Mouse (Mus musculus) heart, embryonic 14.5 days (tissue): Measurements from ENCODE around the gene Hbq1b. TPM values are rescaled to one million over a fixed set of nuclear protein-coding genes. Genes with fewer than 3 reads are reported as not detected.

Experiments
- ATAC-seq: fragments of 200-750 bp; cut with Nextera tagmentation; 2 replicates; pipeline ENCODE4 v1.8.0; 2017; ENCODE audit warnings: low read depth, moderate TSS enrichment; ENCODE audit not compliant: insufficient number of reproducible peaks, insufficient read depth, low FRiP score
- H3K27ac ChIP-seq, 2 experiments: fragments of 200-500 bp in 1 of 2; fragments of 300-500 bp in 1 of 2; sonication (generic) in 1 of 2; replicated peaks in 1 of 2; 2 replicates each; pipeline ENCODE4 v1.5.1; 2012 to 2014; ENCODE audit warnings: low read depth in 2 of 2, low read length in 2 of 2, control low read depth in 1 of 2, mild to moderate bottlenecking in 1 of 2, mixed read lengths in 1 of 2; ENCODE audit not compliant: control insufficient read depth in 1 of 2, insufficient read depth in 1 of 2
- H3K27me3 ChIP-seq: fragments of 300-500 bp; sonication (generic); 2 replicates; pipeline ENCODE4 v1.6.1; 2014; ENCODE audit warnings: mild to moderate bottlenecking, low read length, control low read depth; ENCODE audit not compliant: control insufficient read depth, insufficient read depth
- H3K36me3 ChIP-seq: fragments of 300-500 bp; sonication (generic); 2 replicates; pipeline ENCODE4 v1.6.1; 2014; ENCODE audit warnings: mild to moderate bottlenecking, control low read depth, low read length, mixed read lengths; ENCODE audit not compliant: control insufficient read depth, insufficient read depth
- H3K4me1 ChIP-seq, 2 experiments: fragments of 200-500 bp in 1 of 2; fragments of 300-500 bp in 1 of 2; sonication (generic) in 1 of 2; 2 replicates each; pipeline ENCODE4 v1.6.1; 2012 to 2014; ENCODE audit warnings: low read length in 2 of 2, control low read depth in 1 of 2, mixed read lengths in 1 of 2; ENCODE audit not compliant: control insufficient read depth in 2 of 2, insufficient read depth in 2 of 2
- H3K4me2 ChIP-seq: fragments of 300-500 bp; sonication (generic); 2 replicates; pipeline ENCODE4 v1.6.1; 2014; ENCODE audit warnings: mild to moderate bottlenecking, low read length
- H3K4me3 ChIP-seq, 2 experiments: fragments of 200-500 bp in 1 of 2; fragments of 300-500 bp in 1 of 2; sonication (generic) in 1 of 2; 2 replicates each; pipeline ENCODE4 v1.5.1; 2012 to 2014; ENCODE audit warnings: low read length in 2 of 2, mild to moderate bottlenecking in 2 of 2, control low read depth in 1 of 2, low read depth in 1 of 2, moderate library complexity in 1 of 2; ENCODE audit not compliant: control insufficient read depth in 1 of 2, insufficient read depth in 1 of 2
- H3K9ac ChIP-seq: fragments of 300-500 bp; sonication (generic); 2 replicates; pipeline ENCODE4 v1.6.1; 2014; ENCODE audit warnings: mild to moderate bottlenecking, low read length
- H3K9me3 ChIP-seq: fragments of 300-500 bp; sonication (generic); 2 replicates; pipeline ENCODE4 v1.6.1; 2016; ENCODE audit warnings: low read length, control low read depth; ENCODE audit not compliant: control insufficient read depth
- WGBS: fragments of 180-500 bp; shearing (Covaris S2); extraction: QIAGEN DNeasy Blood & Tissue Kit; methylation state at CpG from one replicate; pipeline ENCODE4 v1.1.7; 2014; 5-methylcytosine and 5-hydroxymethylcytosine counted together
- polyA plus RNA-seq: library from polyadenylated mRNA; unstranded; fragments of >200 nt; fragmentation: Nextera tagmentation; extraction: Ambion mirVana; gene quantifications from 2 replicates; pipeline ENCODE4 v1.2.1, GENCODE M21; 2014

The Hbq1b gene
- polyA plus RNA-seq, 1 experiment from 2014 or later: 2.1 TPM

- no peaks in the 10 kb centered on the region for H3K4me1 ChIP-seq
These were observed 30.2 kb upstream of the Hbq1b start for GRCm38 (mm10) chr11:32256566-32256965.

GRCm38 (mm10) chr11:32262674-32263415, 23.9 kb upstream of the Hbq1b start:
- Histone ChIP-seq H3K9me3 (no peaks in the 10 kb centered on the region), H3K9ac (no peak overlapping the region), H3K27ac (no peak overlapping the region), H3K27me3 (no peaks in the 10 kb centered on the region), H3K36me3 (peaks cover 28% of the 10 kb centered on the region), H3K4me2 (no peak overlapping the region), H3K4me1 (peaks cover 0 to 13% of the 10 kb centered on the region in 2 experiments; a peak in 2 of 4 replicates), H3K4me3 (no peak overlapping the region)
- WGBS: 72% methylated on average over 10 of the region's 10 CpGs
- ATAC-seq: no peak

More at GRCm38 (mm10) chr11:32256566-32256965, 30.2 kb upstream of the Hbq1b start:
- Histone ChIP-seq H3K9ac (no peak overlapping the region), H3K4me2 (no peak overlapping the region), H3K27ac (no peak overlapping the region), H3K9me3 (no peaks in the 10 kb centered on the region), H3K4me3 (no peak overlapping the region), H3K27me3 (no peaks in the 10 kb centered on the region), H3K36me3 (peaks cover 46% of the 10 kb centered on the region)
- no peak for ATAC-seq
- 83% methylated on average over 3 of the region's 3 CpGs for WGBS

GRCm38 (mm10) chr11:32265117-32265738, 21.5 kb upstream of the Hbq1b start:
- 82% methylated on average over 3 of the region's 3 CpGs for WGBS
- Histone ChIP-seq H3K27me3 (no peaks in the 10 kb centered on the region), H3K27ac (no peak overlapping the region), H3K36me3 (peaks cover 25% of the 10 kb centered on the region), H3K4me2 (no peak overlapping the region), H3K4me1 (peaks cover 2 to 16% of the 10 kb centered on the region in 2 experiments), H3K9ac (no peak overlapping the region), H3K4me3 (no peak overlapping the region), H3K9me3 (no peaks in the 10 kb centered on the region)
- ATAC-seq: no peak

- H3K4me1 ChIP-seq: peaks cover 2 to 16% of the 10 kb centered on the region in 2 experiments
- no peaks in the 10 kb centered on the region for H3K9me3 ChIP-seq
- 93% methylated on average over 6 of the region's 6 CpGs for WGBS
- H3K36me3 ChIP-seq: peaks cover 17% of the 10 kb centered on the region
- no peak overlapping the region for H3K4me3 ChIP-seq
- H3K4me2 ChIP-seq: no peak overlapping the region
- no peaks in the 10 kb centered on the region for H3K27me3 ChIP-seq
- H3K27ac ChIP-seq: no peak overlapping the region
- H3K9ac ChIP-seq: no peak overlapping the region
- no peak for ATAC-seq
These were observed 20.6 kb upstream of the Hbq1b start for GRCm38 (mm10) chr11:32266194-32266593.

- peaks cover 2 to 16% of the 10 kb centered on the region in 2 experiments for H3K4me1 ChIP-seq
- WGBS: 31% methylated on average over 6 of the region's 6 CpGs
- H3K9ac ChIP-seq: peak overlapping the region; percentile 98
- peak overlapping the region in 1 of 2 experiments; percentile 92; a peak in 2 of 4 replicates for H3K27ac ChIP-seq
- no peaks in the 10 kb centered on the region for H3K27me3 ChIP-seq
- H3K4me3 ChIP-seq: peak overlapping the region; percentile 75 to 94
- H3K9me3 ChIP-seq: no peaks in the 10 kb centered on the region
- H3K36me3 ChIP-seq: peaks cover 13% of the 10 kb centered on the region
- H3K4me2 ChIP-seq: peak overlapping the region; percentile 82
- no peak for ATAC-seq
These were observed 20.0 kb upstream of the Hbq1b start for GRCm38 (mm10) chr11:32266776-32267175.

GRCm38 (mm10) chr11:32267188-32267884, 19.4 kb upstream of the Hbq1b start, which contains the start of gene Nprl3:
TSS of gene Nprl3 (minus strand) at chr11:32267707.
- H3K27me3 ChIP-seq: no peaks in the 10 kb centered on the region
- ATAC-seq: peak; percentile 97
- peak within 1 kb of the TSS; percentile 98 for H3K9ac ChIP-seq
- H3K9me3 ChIP-seq: no peaks in the 10 kb centered on the region
- peak within 1 kb of the TSS; percentile 79 to 92 for H3K27ac ChIP-seq
- peaks cover 2 to 16% of the 10 kb centered on the region in 2 experiments for H3K4me1 ChIP-seq
- WGBS: under 1% methylated on average over 54 of the region's 54 CpGs
- peak within 1 kb of the TSS; percentile 75 to 94 for H3K4me3 ChIP-seq
- H3K4me2 ChIP-seq: peak within 1 kb of the TSS; percentile 82
- peaks cover 8% of the 10 kb centered on the region for H3K36me3 ChIP-seq

GRCm38 (mm10) chr11:32267964-32268363, 18.8 kb upstream of the Hbq1b start:
- Histone ChIP-seq H3K4me2 (peak overlapping the region; percentile 82), H3K36me3 (peaks cover 1% of the 10 kb centered on the region; the same call in 1 of the 2 replicates), H3K4me3 (peak overlapping the region; percentile 3 to 94; a peak in 3 of 4 replicates), H3K9ac (peak overlapping the region; percentile 98), H3K9me3 (no peaks in the 10 kb centered on the region), H3K27ac (peak overlapping the region in 1 of 2 experiments; percentile 92; a peak in 1 of 4 replicates), H3K4me1 (peaks cover 2 to 12% of the 10 kb centered on the region in 2 experiments), H3K27me3 (no peaks in the 10 kb centered on the region)
- 0 out of 2 replicates have a peak, but pooled peaks have one; percentile 15 for ATAC-seq
- WGBS: 20% methylated on average over 5 of the region's 5 CpGs
